Mouse (Mus musculus) CH12.LX (cell line): ENCODE measurements around the gene Kcnh7. TPM values are rescaled to one million over a fixed set of nuclear protein-coding genes. Genes with fewer than 3 reads are reported as not detected.

Source experiments
- DNase-seq: peaks from one replicate; pipeline ENCODE4 v3.0.0-alpha.2; 2013; ENCODE audit errors: extremely low read depth
- H3K27ac ChIP-seq: 2 replicates; pipeline ENCODE4 v1.5.1; 2012; ENCODE audit warnings: low read depth, mild to moderate bottlenecking, control low read depth, moderate library complexity; ENCODE audit not compliant: insufficient read depth
- H3K27me3 ChIP-seq: replicated peaks from 2 replicates; pipeline ENCODE3; 2012; ENCODE audit warnings: inconsistent platforms
- H3K36me3 ChIP-seq, 2 experiments: replicated peaks in 1 of 2; 2 replicates each; pipeline versions ENCODE3 to v1.6.1; 2012; ENCODE audit warnings: inconsistent platforms in 1 of 2, low read length in 1 of 2, mild to moderate bottlenecking in 1 of 2, mixed read lengths in 1 of 2, moderate library complexity in 1 of 2; ENCODE audit not compliant: control insufficient read depth in 1 of 2, insufficient read depth in 1 of 2
- H3K4me1 ChIP-seq, 2 experiments: 2 replicates each; pipeline ENCODE4 v1.6.1; 2012; ENCODE audit warnings: inconsistent platforms in 1 of 2, moderate library complexity in 1 of 2; ENCODE audit not compliant: insufficient read depth in 2 of 2, control insufficient read depth in 1 of 2
- H3K4me2 ChIP-seq: 2 replicates; pipeline ENCODE4 v1.6.1; 2012; ENCODE audit warnings: low read depth, mild to moderate bottlenecking, control low read depth; ENCODE audit not compliant: poor library complexity, insufficient read depth, severe bottlenecking
- H3K4me3 ChIP-seq, 3 experiments: fragments of 150-350 bp in 1 of 3; sonication (generic) in 1 of 3; replicated peaks in 1 of 3; 2 replicates each; pipeline versions ENCODE3 to v1.5.1; 2011 to 2012; ENCODE audit warnings: low read depth in 2 of 3, low read length in 2 of 3, mild to moderate bottlenecking in 2 of 3, moderate library complexity in 2 of 3, control low read depth in 1 of 3, improper control_type of control experiment in 1 of 3, inconsistent platforms in 1 of 3, mixed read lengths in 1 of 3; ENCODE audit not compliant: poor library complexity in 1 of 3
- H3K79me2 ChIP-seq: replicated peaks from 2 replicates; pipeline ENCODE4 v1.6.1; 2012; ENCODE audit warnings: mild to moderate bottlenecking, moderate library complexity; ENCODE audit not compliant: control insufficient read depth, poor library complexity, insufficient read depth, severe bottlenecking; ENCODE audit errors: extremely low read depth
- H3K9ac ChIP-seq: 2 replicates; pipeline ENCODE4 v1.6.1; 2012; ENCODE audit warnings: low read depth, mild to moderate bottlenecking, control low read depth, moderate library complexity; ENCODE audit not compliant: insufficient read depth
- H3K9me3 ChIP-seq: replicated peaks from 2 replicates; pipeline ENCODE3; 2012; ENCODE audit warnings: low read length, inconsistent platforms, mixed read lengths
- BHLHE40 ChIP-seq: IDR thresholded peaks from 2 replicates; pipeline ENCODE4 v1.6.1; 2011; ENCODE audit warnings: mild to moderate bottlenecking, low read depth, low read length, improper control_type of control experiment
- CHD2 ChIP-seq: IDR thresholded peaks from 2 replicates; pipeline ENCODE4 v1.6.1; 2011; ENCODE audit warnings: low read length, improper control_type of control experiment
- CTCF ChIP-seq, 2 experiments: IDR thresholded peaks in 1 of 2; conservative IDR thresholded peaks in 1 of 2; 2 replicates each; pipeline ENCODE4 v1.5.1; 2011 to 2012; ENCODE audit warnings: low read depth in 2 of 2, low read length in 2 of 2, improper control_type of control experiment in 1 of 2, inconsistent platforms in 1 of 2, mild to moderate bottlenecking in 1 of 2, moderate library complexity in 1 of 2
- E2F4 ChIP-seq: IDR thresholded peaks from 2 replicates; pipeline ENCODE4 v1.6.1; 2011; ENCODE audit warnings: low read depth, low read length, improper control_type of control experiment; ENCODE audit not compliant: insufficient replicate concordance
- ELF1 ChIP-seq: IDR thresholded peaks from 2 replicates; pipeline ENCODE4 v1.6.1; 2014; ENCODE audit warnings: low read depth, mild to moderate bottlenecking, inconsistent platforms, low read length, improper control_type of control experiment
- EP300 ChIP-seq: IDR thresholded peaks from 2 replicates; pipeline ENCODE4 v1.6.1; 2011; ENCODE audit warnings: low read length, improper control_type of control experiment
- HCFC1 ChIP-seq: IDR thresholded peaks from 2 replicates; pipeline ENCODE4 v1.6.1; 2012; ENCODE audit warnings: low read depth, mild to moderate bottlenecking, inconsistent platforms, low read length, improper control_type of control experiment
- IRF4 ChIP-seq: IDR thresholded peaks from 2 replicates; pipeline ENCODE4 v1.6.1; 2014; ENCODE audit warnings: low read depth, mild to moderate bottlenecking, inconsistent platforms, low read length, improper control_type of control experiment
- JUND ChIP-seq: conservative IDR thresholded peaks from 2 replicates; pipeline ENCODE4 v1.6.1; 2011; ENCODE audit warnings: low read depth, low read length, improper control_type of control experiment
- MAFK ChIP-seq: IDR thresholded peaks from 2 replicates; pipeline ENCODE4 v1.6.1; 2011; ENCODE audit warnings: low read length, improper control_type of control experiment; ENCODE audit not compliant: insufficient replicate concordance
- MAX ChIP-seq: IDR thresholded peaks from 2 replicates; pipeline ENCODE4 v1.6.1; 2011; ENCODE audit warnings: low read length, improper control_type of control experiment
- MEF2A ChIP-seq: IDR thresholded peaks from 2 replicates; pipeline ENCODE4 v1.6.1; 2014; ENCODE audit warnings: low read depth, mild to moderate bottlenecking, inconsistent platforms, low read length, improper control_type of control experiment, borderline replicate concordance
- MYC ChIP-seq: IDR thresholded peaks from 2 replicates; pipeline ENCODE4 v1.6.1; 2011; ENCODE audit warnings: low read depth, mild to moderate bottlenecking, improper control_type of control experiment, low read length
- NRF1 ChIP-seq: IDR thresholded peaks from 2 replicates; pipeline ENCODE4 v1.6.1; 2014; ENCODE audit warnings: low read depth, mild to moderate bottlenecking, inconsistent platforms, low read length, improper control_type of control experiment, moderate library complexity
- PAX5 ChIP-seq: IDR thresholded peaks from 2 replicates; pipeline ENCODE4 v1.6.1; 2012; ENCODE audit warnings: low read length, inconsistent platforms, mixed read lengths
- POLR2AphosphoS2 ChIP-seq: IDR thresholded peaks from 2 replicates; pipeline ENCODE4 v1.6.1; 2011; ENCODE audit warnings: low read depth, low read length, improper control_type of control experiment
- RAD21 ChIP-seq: IDR thresholded peaks from 2 replicates; pipeline ENCODE4 v1.6.1; 2011; ENCODE audit warnings: low read depth, mild to moderate bottlenecking, low read length, improper control_type of control experiment, moderate library complexity
- RCOR1 ChIP-seq: conservative IDR thresholded peaks from 2 replicates; pipeline ENCODE4 v1.6.1; 2012; ENCODE audit warnings: low read depth, mild to moderate bottlenecking, inconsistent platforms, low read length, improper control_type of control experiment
- SIN3A ChIP-seq: IDR thresholded peaks from 2 replicates; pipeline ENCODE4 v1.6.1; 2012; ENCODE audit warnings: low read length, improper control_type of control experiment, inconsistent platforms
- SMC3 ChIP-seq: IDR thresholded peaks from 2 replicates; pipeline ENCODE4 v1.6.1; 2011; ENCODE audit warnings: low read depth, low read length, improper control_type of control experiment
- TBP ChIP-seq: conservative IDR thresholded peaks from 2 replicates; pipeline ENCODE4 v1.6.1; 2011; ENCODE audit warnings: low read depth, low read length, improper control_type of control experiment
- TCF12 ChIP-seq: IDR thresholded peaks from 2 replicates; pipeline ENCODE4 v1.6.1; 2014; ENCODE audit warnings: low read depth, mild to moderate bottlenecking, inconsistent platforms, low read length, improper control_type of control experiment
- ZNF384 ChIP-seq: IDR thresholded peaks from 2 replicates; pipeline ENCODE4 v1.6.1; 2012; ENCODE audit warnings: low read depth, low read length, improper control_type of control experiment, inconsistent platforms
- dilution Hi-C: fragments of 300-500 bp; cut with MboI; formaldehyde crosslinking; loops from 2 replicates; pipeline ENCODE4 v1.14.3; 2020; ENCODE audit warnings: low sequenced_read_pairs; ENCODE audit not compliant: extremely low pct_unique_long_range_greater_than_20kb, extremely low pct_ligation_motif_present
- in situ Hi-C: fragments of 300-500 bp; cut with MboI; formaldehyde crosslinking; loops from 3 replicates; pipeline ENCODE4 v1.14.3; 2019; ENCODE audit warnings: low sequenced_read_pairs, low pct_ligation_motif_present, low pct_unique_long_range_greater_than_20kb, mixed read lengths
- polyA plus RNA-seq: library from polyadenylated mRNA; unstranded; fragments of >175 nt; gene quantifications from 2 replicates; pipeline ENCODE4 v1.2.1, GENCODE M21; 2012; ENCODE audit warnings: low read depth; ENCODE audit not compliant: insufficient read length
- total RNA-seq, 2 experiments: library from RNA; depleted of rRNA; stranded (reverse); fragments of 300-350 nt in 1 of 2; fragments of >200 nt in 1 of 2; gene quantifications; 2 replicates each; pipeline ENCODE4 v1.2.3; 2012 to 2014

Gene Kcnh7
- total RNA-seq (2012; rRNA removed) (under 0.01 TPM in 1 of 2 replicates, not detected in the other), total RNA-seq (2014; rRNA removed) (not detected in 2 replicates), polyA plus RNA-seq (0.10 and 0.15 TPM in 2 replicates)

GRCm38 (mm10) chr2:63183563-63184545, at the start of gene Kcnh7:
Gene Kcnh7, minus strand, starts transcription at chr2:63184287.
- Histone ChIP-seq H3K9ac (no peak within 1 kb of the TSS), H3K4me3 (no peak within 1 kb of the TSS), H3K4me2 (no peak within 1 kb of the TSS), H3K27me3 (no peaks in the 10 kb centered on the region), H3K4me1 (no peaks in the 10 kb centered on the region), H3K27ac (no peak within 1 kb of the TSS), H3K79me2 (no peaks in the 10 kb centered on the region), H3K9me3 (no peaks in the 10 kb centered on the region), H3K36me3 (no peaks in the 10 kb centered on the region)
- TF ChIP-seq ZNF384: no peak
- TF ChIP-seq MAX: no peak
- TF ChIP-seq CTCF (conservative IDR thresholded peaks at IDR 0.05 in 1 of 2, IDR thresholded peaks at IDR 0.05 in 1 of 2; ENCODE audit: low read depth in 2 of 2, low read length in 2 of 2): no peak
- no peak for TF ChIP-seq POLR2AphosphoS2
- TF ChIP-seq ELF1: no peak
- no peak for TF ChIP-seq RCOR1
- no peak for TF ChIP-seq IRF4
- TF ChIP-seq SMC3: no peak
- no peak for TF ChIP-seq MEF2A
- TF ChIP-seq TCF12: no peak
- in situ Hi-C loops: no loop called here
- dilution Hi-C loops: no loop called here
- DNase-seq: no peak

GRCm38 (mm10) chr2:63207435-63207834, 23.3 kb upstream of the Kcnh7 start:
- Histone ChIP-seq H3K27ac (no peak overlapping the region), H3K9me3 (no peaks in the 10 kb centered on the region), H3K4me1 (no peaks in the 10 kb centered on the region; a peak in 1 of 4 replicates)
- no peak for TF ChIP-seq SIN3A
- no peak for TF ChIP-seq RAD21
- no peak for TF ChIP-seq BHLHE40
- TF ChIP-seq NRF1: no peak
- no peak for TF ChIP-seq E2F4
- TF ChIP-seq ZNF384: no peak
- no peak for TF ChIP-seq MAX
- TF ChIP-seq CHD2: no peak
- no peak for TF ChIP-seq MYC
- TF ChIP-seq PAX5: no peak
- no peak for TF ChIP-seq MAFK
- no peak for TF ChIP-seq EP300
- TF ChIP-seq ELF1: no peak
- TF ChIP-seq TBP: no peak
- no peak for TF ChIP-seq HCFC1
- TF ChIP-seq TCF12: no peak
- no peak for TF ChIP-seq SMC3
- TF ChIP-seq JUND: no peak
- TF ChIP-seq, all 38 proteins: peak for 0
- H3K36me3 ChIP-seq: no peaks in the 10 kb centered on the region
- H3K79me2 ChIP-seq: no peaks in the 10 kb centered on the region
- DNase-seq: no peak
- in situ Hi-C loops (no loop called here), dilution Hi-C loops (no loop called here)
- no peak overlapping the region for H3K4me3 ChIP-seq
- H3K9ac ChIP-seq: no peak overlapping the region
- no peak overlapping the region for H3K4me2 ChIP-seq
- H3K27me3 ChIP-seq: no peaks in the 10 kb centered on the region
